Mouse (Mus musculus): ENCODE data around the gene Fpgs. TPM values are rescaled to one million over a fixed set of nuclear protein-coding genes. Genes with fewer than 3 reads are reported as not detected.

Gene Fpgs
- polyA plus RNA-seq, 1 experiment from 2014 or later: 17.3 TPM

DNA sequence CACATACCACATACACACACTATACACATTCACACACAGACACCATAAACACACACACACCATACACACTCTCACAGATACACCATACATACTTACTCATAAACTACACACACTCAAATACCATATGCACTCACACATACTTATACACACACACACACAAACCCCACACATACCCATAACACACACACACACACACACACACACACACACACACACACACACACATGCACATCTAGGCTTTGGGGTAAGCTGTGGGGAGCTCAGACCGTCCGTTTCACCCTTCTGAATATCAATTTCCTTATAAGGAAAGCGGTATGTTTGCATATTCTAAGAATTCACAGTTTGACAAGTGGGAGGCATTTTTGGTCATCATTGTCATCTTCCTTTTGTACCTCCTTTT, 18.6 kb upstream of the Fpgs start:
- no peaks in the 10 kb centered on the region for H3K9me3 ChIP-seq
- H3K27ac ChIP-seq: no peak overlapping the region
- WGBS: 77% methylated on average over 3 of the region's 3 CpGs
- H3K9ac ChIP-seq: no peak overlapping the region
- ATAC-seq (ENCODE audit: low FRiP score, low read depth): no peak
- peaks cover 14% of the 10 kb centered on the region for H3K4me1 ChIP-seq
- no peak overlapping the region for H3K4me2 ChIP-seq (replicated peaks)
- no peaks in the 10 kb centered on the region for H3K36me3 ChIP-seq
- no peak overlapping the region for H3K4me3 ChIP-seq
- H3K27me3 ChIP-seq (replicated peaks): no peaks in the 10 kb centered on the region

GRCm38 (mm10) chr2:32722046-32722445, 18.1 kb upstream of the Fpgs start:
- ATAC-seq (ENCODE audit: low FRiP score, low read depth): no peak
- Histone ChIP-seq H3K27ac (0 out of 2 replicates have a peak overlapping the region, but pooled peaks have one; percentile 4), H3K9me3 (no peaks in the 10 kb centered on the region), H3K4me1 (peaks cover 12% of the 10 kb centered on the region), H3K4me3 (no peak overlapping the region), H3K4me2 (replicated peaks) (no peak overlapping the region), H3K9ac (no peak overlapping the region), H3K27me3 (replicated peaks) (no peaks in the 10 kb centered on the region), H3K36me3 (no peaks in the 10 kb centered on the region)
- WGBS: 59% methylated on average over 6 of the region's 6 CpGs

DNA sequence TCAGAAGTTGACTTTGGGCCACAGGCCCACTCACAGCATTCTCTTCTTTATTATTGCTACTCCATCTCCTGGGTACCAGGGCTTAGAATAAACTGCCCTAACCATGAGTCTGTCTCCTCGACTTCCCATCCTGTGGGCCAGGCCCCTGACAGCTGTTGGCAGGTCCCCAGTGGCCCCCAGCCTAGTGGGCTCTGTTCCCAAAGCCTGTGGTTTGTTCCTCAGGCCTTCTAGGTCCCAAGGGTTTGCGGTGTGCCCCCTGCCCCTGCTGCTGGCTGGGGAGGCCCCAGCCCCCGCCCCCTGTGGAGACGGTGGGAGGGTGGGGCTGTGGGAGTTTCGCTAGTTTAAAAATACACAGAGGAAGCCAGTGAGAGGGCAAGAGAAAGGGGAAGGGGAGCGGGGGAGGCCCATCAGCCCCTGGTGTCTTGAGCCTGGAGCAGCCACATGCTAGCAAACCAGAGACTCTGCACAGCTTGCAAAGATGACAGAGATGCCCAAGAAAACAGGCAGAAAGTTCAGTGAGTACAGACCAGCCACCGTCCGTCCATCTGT, 16.8 kb upstream of the Fpgs start, which contains the start of gene Sh2d3c:
Gene Sh2d3c, plus strand, starts transcription at position 375 of the 549 bp plus-strand sequence.
- Histone ChIP-seq H3K27me3 (replicated peaks) (no peaks in the 10 kb centered on the region), H3K4me2 (replicated peaks) (no peak within 1 kb of the TSS; the same call in 1 of the 2 replicates), H3K9me3 (no peaks in the 10 kb centered on the region), H3K27ac (no peak within 1 kb of the TSS), H3K9ac (no peak within 1 kb of the TSS), H3K36me3 (no peaks in the 10 kb centered on the region), H3K4me3 (no peak within 1 kb of the TSS), H3K4me1 (peaks cover 11% of the 10 kb centered on the region)
- ATAC-seq (ENCODE audit: low FRiP score, low read depth): no peak
- WGBS: 61% methylated on average over 8 of the region's 8 CpGs

GRCm38 (mm10) chr2:32720053-32720452, 16.1 kb upstream of the Fpgs start:
- H3K9ac ChIP-seq: no peak overlapping the region
- WGBS: 86% methylated on average over 3 of the region's 3 CpGs
- H3K27ac ChIP-seq: no peak overlapping the region
- no peaks in the 10 kb centered on the region for H3K36me3 ChIP-seq
- H3K4me1 ChIP-seq: peaks cover 11% of the 10 kb centered on the region
- no peak for ATAC-seq (ENCODE audit: low FRiP score, low read depth)
- H3K4me3 ChIP-seq: no peak overlapping the region
- H3K9me3 ChIP-seq: no peaks in the 10 kb centered on the region
- H3K27me3 ChIP-seq (replicated peaks): no peaks in the 10 kb centered on the region
- H3K4me2 ChIP-seq (replicated peaks): no peak overlapping the region

DNA sequence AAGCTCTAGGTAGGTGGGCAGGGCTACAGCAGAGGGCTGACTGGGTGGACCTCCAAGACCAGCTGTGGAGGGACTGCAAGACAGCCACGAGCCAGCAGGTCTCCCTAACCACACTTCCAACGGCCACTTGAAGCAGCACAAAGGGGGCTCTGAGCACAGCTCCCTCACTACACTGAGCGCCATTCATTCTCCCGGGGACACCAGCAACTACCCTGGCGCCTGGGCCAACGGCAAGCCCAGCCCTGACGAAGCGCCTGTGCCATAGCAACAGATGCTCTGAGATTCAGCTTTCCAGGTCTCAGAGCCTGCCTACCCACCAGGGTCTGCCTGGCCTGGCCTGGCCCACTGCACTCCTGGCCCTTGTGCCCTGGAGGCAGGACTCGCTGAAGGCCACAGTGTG, 14.8 kb upstream of the Fpgs start:
- Histone ChIP-seq H3K27me3 (replicated peaks) (no peaks in the 10 kb centered on the region), H3K4me2 (replicated peaks) (no peak overlapping the region), H3K4me1 (peaks cover 22% of the 10 kb centered on the region), H3K4me3 (no peak overlapping the region), H3K9me3 (no peaks in the 10 kb centered on the region), H3K36me3 (no peaks in the 10 kb centered on the region), H3K27ac (no peak overlapping the region), H3K9ac (no peak overlapping the region)
- no peak for ATAC-seq (ENCODE audit: low FRiP score, low read depth)
- WGBS: 47% methylated on average over 9 of the region's 9 CpGs

DNA sequence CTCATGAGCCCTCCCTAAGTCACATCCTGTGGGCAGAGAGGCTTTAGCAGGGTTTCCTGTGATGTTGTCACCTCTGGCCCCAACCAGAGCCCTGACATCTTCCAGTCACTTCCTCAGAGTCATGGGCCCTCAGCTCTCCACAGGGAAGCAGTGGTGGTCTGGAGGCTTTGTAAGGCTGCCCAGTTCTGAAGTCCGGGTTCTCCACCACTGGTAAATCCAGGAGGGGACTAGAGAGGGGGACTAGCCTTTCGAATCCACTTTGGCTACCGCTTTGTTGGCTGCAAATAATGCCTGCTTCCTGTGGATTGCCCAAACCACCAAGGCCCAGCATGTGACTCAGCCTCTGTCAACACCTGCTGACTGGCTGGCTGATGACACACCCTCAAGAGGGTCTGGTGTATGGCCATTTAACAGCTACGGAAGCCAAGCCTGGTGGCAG, 11.1 kb upstream of the Fpgs start:
- Histone ChIP-seq H3K9me3 (no peaks in the 10 kb centered on the region), H3K4me2 (replicated peaks) (0 out of 2 replicates have a peak overlapping the region, but pooled peaks have one; percentile 1), H3K4me3 (no peak overlapping the region), H3K27ac (no peak overlapping the region), H3K36me3 (peaks cover 9% of the 10 kb centered on the region), H3K9ac (no peak overlapping the region), H3K4me1 (peaks cover 31% of the 10 kb centered on the region), H3K27me3 (replicated peaks) (no peaks in the 10 kb centered on the region)
- ATAC-seq (ENCODE audit: low FRiP score, low read depth): no peak
- 73% methylated on average over 4 of the region's 4 CpGs for WGBS

DNA sequence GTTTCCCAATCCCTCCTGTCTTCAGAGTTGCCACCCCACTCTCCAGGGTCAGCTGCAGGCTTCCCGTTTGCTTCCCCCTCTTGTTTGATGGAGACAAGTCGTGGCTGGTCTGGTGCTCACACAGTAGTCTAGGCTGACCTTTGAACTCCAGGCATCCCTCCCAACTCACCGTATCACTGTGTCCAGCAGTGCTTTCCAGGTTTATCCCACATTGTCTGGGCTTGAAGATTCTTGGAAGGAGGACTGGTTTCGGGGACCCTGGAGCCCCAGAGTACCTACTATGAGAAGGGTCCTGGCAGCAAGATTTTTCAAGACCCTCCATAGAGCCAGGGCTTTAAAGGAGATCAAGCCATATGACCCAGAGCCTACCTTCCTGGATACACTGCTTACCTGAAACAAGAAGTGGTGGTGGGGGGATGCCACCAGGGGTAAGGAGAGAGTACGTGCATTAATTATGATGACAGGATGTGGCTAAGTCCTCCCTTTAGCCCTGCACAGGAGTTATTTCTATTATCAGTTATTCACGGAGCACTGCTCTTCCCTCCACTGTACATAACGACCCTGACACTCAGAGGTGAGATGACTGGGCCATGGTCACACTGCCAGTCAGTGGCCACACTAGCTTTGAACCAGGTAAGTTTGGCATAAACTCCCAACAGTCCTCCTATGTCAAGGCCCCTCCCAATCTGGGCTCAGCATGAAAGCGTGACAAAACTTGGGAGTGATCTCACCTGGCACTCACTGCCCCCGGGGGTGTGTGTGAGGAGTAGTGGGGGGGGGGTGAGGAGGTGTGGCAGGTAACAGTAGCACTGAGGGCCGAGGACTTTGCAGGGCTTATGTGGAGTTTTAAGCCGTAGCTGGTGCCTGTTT, 10.4 kb upstream of the Fpgs start:
- Histone ChIP-seq H3K9me3 (no peaks in the 10 kb centered on the region), H3K4me3 (no peak overlapping the region), H3K4me1 (peaks cover 31% of the 10 kb centered on the region), H3K27ac (peak overlapping the region; percentile 97; the same call in 1 of the 2 replicates), H3K36me3 (peaks cover 15% of the 10 kb centered on the region), H3K27me3 (replicated peaks) (no peaks in the 10 kb centered on the region), H3K9ac (no peak overlapping the region), H3K4me2 (replicated peaks) (peak overlapping the region; percentile 93)
- WGBS: 66% methylated on average over 11 of the region's 11 CpGs
- no peak for ATAC-seq (ENCODE audit: low FRiP score, low read depth)

GRCm38 (mm10) chr2:32712934-32713817, 9.2 kb upstream of the Fpgs start, which contains the start of gene Cdk9:
Cdk9 (minus strand) TSS chr2:32713076.
- H3K9me3 ChIP-seq: no peaks in the 10 kb centered on the region

GRCm38 (mm10) chr2:32712586-32712933, 8.6 kb upstream of the Fpgs start:
- Histone ChIP-seq H3K4me2 (replicated peaks) (peak overlapping the region; percentile 93), H3K9ac (peak overlapping the region; percentile 90), H3K4me1 (peaks cover 24% of the 10 kb centered on the region), H3K27ac (peak overlapping the region; percentile 97), H3K36me3 (peaks cover 33% of the 10 kb centered on the region), H3K4me3 (peak overlapping the region; percentile 93), H3K27me3 (replicated peaks) (no peaks in the 10 kb centered on the region), H3K9me3 (no peaks in the 10 kb centered on the region)
- ATAC-seq (ENCODE audit: low FRiP score, low read depth): peak; percentile 91
- WGBS: 1% methylated on average over 42 of the region's 44 CpGs

More at GRCm38 (mm10) chr2:32712934-32713817, 9.2 kb upstream of the Fpgs start, which contains the start of gene Cdk9:
- ATAC-seq (ENCODE audit: low FRiP score, low read depth): peak; percentile 81
- Histone ChIP-seq H3K4me2 (replicated peaks) (peak within 1 kb of the TSS; percentile 93), H3K36me3 (peaks cover 27% of the 10 kb centered on the region), H3K9ac (peak within 1 kb of the TSS; percentile 90), H3K4me1 (peaks cover 24% of the 10 kb centered on the region), H3K27me3 (replicated peaks) (no peaks in the 10 kb centered on the region), H3K4me3 (peak within 1 kb of the TSS; percentile 93), H3K27ac (peak within 1 kb of the TSS; percentile 97)
- WGBS: 0% methylated on average over 60 of the region's 79 CpGs

GRCm38 (mm10) chr2:32712108-32712551, 8.2 kb upstream of the Fpgs start:
- Histone ChIP-seq H3K9me3 (no peaks in the 10 kb centered on the region), H3K36me3 (peaks cover 36% of the 10 kb centered on the region), H3K27me3 (replicated peaks) (no peaks in the 10 kb centered on the region), H3K4me3 (peak overlapping the region; percentile 93), H3K9ac (peak overlapping the region; percentile 90), H3K4me2 (replicated peaks) (peak overlapping the region; percentile 93), H3K4me1 (peaks cover 24% of the 10 kb centered on the region), H3K27ac (0 out of 2 replicates have a peak overlapping the region, but pooled peaks have one; percentile 97)
- under 1% methylated on average over 41 of the region's 41 CpGs for WGBS
- peak; percentile 53 for ATAC-seq (ENCODE audit: low FRiP score, low read depth)

DNA sequence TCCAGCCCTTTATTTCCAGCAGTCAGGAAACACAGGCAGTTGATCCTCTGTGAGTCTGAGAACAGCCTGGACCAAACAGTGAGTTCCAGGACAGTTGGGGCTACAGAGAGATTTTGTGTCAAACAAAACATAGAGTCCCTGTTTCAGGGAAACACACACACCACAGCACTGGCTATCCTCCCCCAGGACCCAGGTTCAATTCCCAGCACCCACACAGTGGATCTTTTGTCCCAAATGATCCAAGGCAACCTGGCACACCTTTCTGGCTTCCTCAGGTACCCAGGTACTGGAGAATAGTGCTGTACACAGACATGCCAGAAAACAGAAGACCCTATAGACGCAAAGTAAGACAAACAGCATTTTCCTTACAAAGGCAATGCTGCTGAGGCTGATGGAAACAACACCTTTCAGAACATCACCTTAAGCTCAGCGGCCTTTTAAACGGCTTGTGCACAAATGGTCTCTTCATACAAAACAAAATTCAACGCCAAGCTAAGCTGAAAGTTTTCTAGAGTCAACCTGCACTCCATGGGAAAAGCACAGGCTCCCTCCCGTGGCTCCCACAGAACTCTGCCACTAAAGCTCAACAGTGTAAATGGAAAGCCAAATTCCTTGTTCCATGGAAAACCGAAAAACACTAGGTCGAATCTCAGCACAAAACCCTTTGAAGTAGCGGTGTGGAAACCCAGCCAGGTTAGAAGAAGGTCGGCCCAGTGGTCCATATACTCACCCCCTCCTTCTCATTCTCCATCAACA, 7.5 kb upstream of the Fpgs start:
- H3K4me3 ChIP-seq: peak overlapping the region; percentile 93
- peak overlapping the region; percentile 93 for H3K4me2 ChIP-seq (replicated peaks)
- no peak for ATAC-seq (ENCODE audit: low FRiP score, low read depth)
- H3K9ac ChIP-seq: peak overlapping the region; percentile 90
- peaks cover 43% of the 10 kb centered on the region for H3K36me3 ChIP-seq
- peaks cover 24% of the 10 kb centered on the region for H3K4me1 ChIP-seq
- 30% methylated on average over 9 of the region's 9 CpGs for WGBS
- no peak overlapping the region for H3K27ac ChIP-seq
- H3K9me3 ChIP-seq: no peaks in the 10 kb centered on the region
- H3K27me3 ChIP-seq (replicated peaks): no peaks in the 10 kb centered on the region
